Mouse (Mus musculus): Measurements from ENCODE around the gene Phgr1.

Gene Phgr1

GRCm38 (mm10) chr2:118772158-118772874, at the start of gene Phgr1:
Gene Phgr1 (plus strand): TSS chr2:118772769.
- no peak for DNase-seq (ENCODE audit: low read depth, low spot score)

GRCm38 (mm10) chr2:118723693-118724486, 48.7 kb upstream of the Phgr1 start:
- no peak for DNase-seq (ENCODE audit: low read depth, low spot score)

GRCm38 (mm10) chr2:118725511-118725910, 47.1 kb upstream of the Phgr1 start:
- DNase-seq (ENCODE audit: low read depth, low spot score), result no peak

GRCm38 (mm10) chr2:118726873-118727272, 45.7 kb upstream of the Phgr1 start:
- DNase-seq (ENCODE audit: low read depth, low spot score), result no peak

GRCm38 (mm10) chr2:118727911-118728310, 44.7 kb upstream of the Phgr1 start:
- no peak for DNase-seq (ENCODE audit: low read depth, low spot score)

GRCm38 (mm10) chr2:118728337-118728736, 44.2 kb upstream of the Phgr1 start, which contains the start of gene Plcb2:
Gene Plcb2 (minus strand): TSS chr2:118728438.
- no peak for DNase-seq (ENCODE audit: low read depth, low spot score)

GRCm38 (mm10) chr2:118729194-118729593, 43.4 kb upstream of the Phgr1 start:
- DNase-seq (ENCODE audit: low read depth, low spot score), result no peak

- no peak for DNase-seq (ENCODE audit: low read depth, low spot score)
Measured at GRCm38 (mm10) chr2:118729816-118730621, 42.5 kb upstream of the Phgr1 start.

- DNase-seq (ENCODE audit: low read depth, low spot score), result no peak
Measured at GRCm38 (mm10) chr2:118730622-118730915, 42.0 kb upstream of the Phgr1 start.

GRCm38 (mm10) chr2:118731981-118732380, 40.6 kb upstream of the Phgr1 start:
- DNase-seq (ENCODE audit: low read depth, low spot score), result no peak

GRCm38 (mm10) chr2:118733341-118733740, 39.2 kb upstream of the Phgr1 start:
- no peak for DNase-seq (ENCODE audit: low read depth, low spot score)

GRCm38 (mm10) chr2:118740341-118740740, 32.2 kb upstream of the Phgr1 start:
- DNase-seq (ENCODE audit: low read depth, low spot score), result no peak

- DNase-seq (ENCODE audit: low read depth, low spot score), result no peak
Measured at GRCm38 (mm10) chr2:118741183-118741582, 31.4 kb upstream of the Phgr1 start.

- no peak for DNase-seq (ENCODE audit: low read depth, low spot score)
Measured at GRCm38 (mm10) chr2:118743261-118743943, 29.2 kb upstream of the Phgr1 start.

- DNase-seq (ENCODE audit: low read depth, low spot score), result no peak
Measured at GRCm38 (mm10) chr2:118744621-118745020, 27.9 kb upstream of the Phgr1 start.

GRCm38 (mm10) chr2:118745232-118745884, 27.2 kb upstream of the Phgr1 start, which contains the start of gene Inafm2:
Gene Inafm2 (plus strand): TSS chr2:118745758.
- DNase-seq (ENCODE audit: low read depth, low spot score), result peak; percentile 84

GRCm38 (mm10) chr2:118745915-118746901, 26.4 kb upstream of the Phgr1 start:
- DNase-seq (ENCODE audit: low read depth, low spot score), result no peak

- no peak for DNase-seq (ENCODE audit: low read depth, low spot score)
Measured at GRCm38 (mm10) chr2:118747301-118747960, 25.1 kb upstream of the Phgr1 start.

GRCm38 (mm10) chr2:118749341-118749884, 23.2 kb upstream of the Phgr1 start:
- no peak for DNase-seq (ENCODE audit: low read depth, low spot score)

Data from embryo, embryonic 11.5 days (tissue).